Mouse (Mus musculus) liver (tissue): ENCODE results near the gene Pip5k1a.
"Not testable (repeated sequence)": the region's sequence is repeated elsewhere in the genome, so short reads cannot be mapped to it uniquely, and the experiment has no call there.

Source experiments
- DNase-seq: peaks from one replicate; pipeline ENCODE4 v3.0.0-alpha.2; 2020; ENCODE audit warnings: mixed read lengths

The Pip5k1a gene

DNA sequence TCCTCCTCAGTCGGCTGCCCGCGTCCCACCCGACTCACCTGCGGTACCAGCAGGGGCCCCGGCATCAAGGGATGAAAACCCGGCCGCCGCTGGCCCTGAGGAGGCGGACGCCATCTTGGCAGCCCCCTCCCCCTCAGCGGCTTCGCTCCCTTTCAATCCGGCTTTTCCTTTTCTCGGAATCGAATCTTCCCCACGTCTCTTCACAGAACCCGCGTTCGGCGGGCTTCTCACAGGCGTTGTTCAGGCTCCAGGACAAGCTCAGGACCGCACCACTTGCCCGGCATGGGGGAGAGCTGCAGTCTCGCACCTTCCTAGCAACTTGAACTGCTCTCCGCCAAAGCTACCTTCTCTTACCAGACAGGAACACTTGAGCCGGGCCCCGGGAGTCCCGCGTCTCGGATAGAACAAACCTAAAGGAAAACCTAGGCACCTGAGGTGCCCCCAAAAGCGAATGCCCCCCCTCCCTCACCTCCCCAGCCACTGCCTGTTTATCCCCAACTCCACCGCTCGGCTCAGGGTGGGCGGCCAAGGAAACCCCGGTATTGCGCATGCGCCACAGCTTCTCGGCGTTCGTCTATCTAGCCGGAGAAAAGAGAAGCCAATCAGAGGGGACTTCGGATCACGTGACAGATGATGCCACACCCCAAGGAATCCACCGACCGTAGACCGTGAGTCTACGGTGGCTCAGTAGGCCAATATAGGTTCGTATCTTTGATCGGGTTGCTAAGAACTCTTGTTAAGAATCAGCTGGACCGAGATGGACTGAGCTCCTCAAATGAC lies at the start of gene Pip5k1a:
Gene Pip5k1a (minus strand): TSS at position 593 of the 780 bp plus-strand sequence.
- peak; percentile 98 for DNase-seq

- DNase-seq: peak; percentile 68
These were observed 47.1 kb upstream of the Pip5k1a start for GRCm38 (mm10) chr3:95153874-95154273.

- no peak for DNase-seq
These were observed 41.2 kb upstream of the Pip5k1a start for GRCm38 (mm10) chr3:95147924-95148323.

- DNase-seq: peak; percentile 85
These were observed 35.9 kb upstream of the Pip5k1a start for GRCm38 (mm10) chr3:95142617-95143011.

- DNase-seq: peak; percentile 66
These were observed 35.4 kb upstream of the Pip5k1a start, which contains the start of gene Tnfaip8l2 for GRCm38 (mm10) chr3:95141952-95142616. Gene Tnfaip8l2 (minus strand): TSS chr3:95142360.

DNA sequence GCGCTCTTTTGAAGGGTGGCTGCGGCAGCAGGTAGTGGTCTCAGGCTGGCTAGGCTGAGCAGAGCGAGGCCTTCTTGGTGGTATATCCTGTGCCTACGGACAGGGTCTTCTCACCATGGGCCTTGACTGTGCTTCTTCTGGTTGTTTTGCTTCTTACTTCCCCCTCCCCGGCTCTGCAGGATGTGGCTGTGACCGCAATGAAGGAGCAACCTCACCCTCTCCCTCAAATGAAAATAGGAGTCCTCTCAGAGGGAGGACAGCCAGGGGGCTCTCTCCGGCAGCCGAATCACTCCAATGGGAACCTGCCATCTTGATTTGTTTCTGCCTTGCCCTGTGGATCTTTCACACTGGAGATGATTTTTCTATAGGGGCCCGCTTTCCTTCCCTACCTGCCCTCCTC lies 34.7 kb upstream of the Pip5k1a start:
- peak; percentile 35 for DNase-seq

DNA sequence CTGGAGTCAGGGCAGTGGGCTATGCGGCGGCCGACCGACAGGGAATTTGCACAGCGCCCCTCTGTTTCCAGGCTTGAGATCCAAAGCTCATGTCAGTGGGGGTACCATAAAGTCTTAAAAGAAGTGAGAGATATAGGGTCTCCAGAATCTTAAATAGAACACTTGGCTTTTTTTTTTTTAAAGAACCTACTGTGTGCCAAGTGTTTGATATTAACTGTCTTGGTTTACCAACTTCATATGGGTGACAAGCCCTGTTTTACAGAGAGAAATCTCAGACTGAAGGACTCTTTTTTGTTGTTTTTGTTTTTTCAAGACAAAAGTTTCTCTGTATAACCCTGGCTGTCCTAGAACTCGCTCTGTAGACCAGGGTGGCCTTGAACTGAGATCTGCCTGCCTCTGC lies 34.1 kb upstream of the Pip5k1a start:
- no peak for DNase-seq

DNA sequence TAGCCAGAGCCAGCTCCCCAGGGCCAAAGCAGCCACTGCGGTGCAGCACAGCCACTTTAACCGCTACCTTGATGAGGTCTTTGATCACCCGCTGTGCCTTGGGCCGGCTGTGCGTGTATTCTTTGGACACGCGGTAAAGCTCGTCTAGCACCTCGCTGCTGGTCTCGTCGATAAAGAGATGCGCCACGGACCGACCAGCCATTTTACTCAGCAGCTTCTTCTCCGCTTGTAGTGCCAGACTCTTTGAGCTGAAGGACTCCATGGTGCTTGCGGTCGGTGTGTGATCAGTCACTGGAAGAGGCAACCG lies 33.5 kb upstream of the Pip5k1a start:
- no peak for DNase-seq

GRCm38 (mm10) chr3:95139586-95140288 lies 33.0 kb upstream of the Pip5k1a start:
- DNase-seq: no peak

GRCm38 (mm10) chr3:95136336-95136735 lies 29.6 kb upstream of the Pip5k1a start:
- no peak for DNase-seq

DNA sequence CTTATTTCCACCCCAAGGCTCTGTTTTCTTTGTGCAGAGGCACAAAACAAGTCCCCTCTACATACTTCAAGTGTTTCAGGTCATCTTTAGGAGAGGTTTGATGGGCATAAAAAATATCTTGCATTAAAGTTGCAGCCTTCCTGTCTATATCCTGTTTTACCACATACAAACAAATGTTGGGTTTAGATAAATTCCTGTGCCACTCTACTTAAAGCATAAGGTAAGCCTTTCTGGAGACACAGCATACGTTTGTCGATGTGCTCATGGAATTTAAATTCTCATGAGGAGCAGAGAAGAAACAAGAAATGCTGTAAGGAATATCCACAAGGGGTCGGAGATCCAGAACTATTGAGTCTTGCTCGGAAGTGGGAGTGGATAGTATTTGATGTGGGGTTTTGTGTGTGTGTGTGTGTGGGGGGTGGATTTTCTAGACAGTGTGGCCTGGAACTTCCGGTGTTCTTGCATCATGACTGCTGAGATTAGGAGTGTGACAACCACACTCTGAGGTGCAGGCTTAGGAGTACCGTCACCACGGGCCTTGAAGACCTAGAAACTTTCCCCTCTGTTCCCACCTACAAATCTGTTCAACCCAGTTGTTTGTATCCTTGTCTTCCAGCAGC lies 28.8 kb upstream of the Pip5k1a start:
- DNase-seq: no peak

DNA sequence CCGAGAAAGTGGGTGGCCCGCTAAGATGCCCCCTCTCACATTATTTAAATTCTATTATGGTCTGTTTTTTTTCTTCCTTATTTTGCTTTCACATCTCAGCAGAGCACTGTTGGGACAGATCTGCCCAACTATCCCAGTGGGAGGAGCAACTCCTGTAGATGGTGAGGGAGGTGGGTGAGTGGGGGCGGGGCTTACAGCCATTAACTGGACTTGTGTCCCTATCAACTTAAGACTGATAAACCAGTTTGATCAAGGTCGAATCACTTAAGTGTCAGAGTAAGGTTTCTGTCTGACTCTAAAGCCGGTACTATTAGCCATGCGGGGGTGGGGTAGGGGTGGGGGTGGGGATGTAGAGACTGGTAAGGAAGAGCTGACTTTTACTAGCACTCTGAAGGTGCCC lies 28.3 kb upstream of the Pip5k1a start:
- peak; percentile 84 for DNase-seq

GRCm38 (mm10) chr3:95134133-95134532 lies 27.4 kb upstream of the Pip5k1a start:
- not testable (repeated sequence) for DNase-seq

DNA sequence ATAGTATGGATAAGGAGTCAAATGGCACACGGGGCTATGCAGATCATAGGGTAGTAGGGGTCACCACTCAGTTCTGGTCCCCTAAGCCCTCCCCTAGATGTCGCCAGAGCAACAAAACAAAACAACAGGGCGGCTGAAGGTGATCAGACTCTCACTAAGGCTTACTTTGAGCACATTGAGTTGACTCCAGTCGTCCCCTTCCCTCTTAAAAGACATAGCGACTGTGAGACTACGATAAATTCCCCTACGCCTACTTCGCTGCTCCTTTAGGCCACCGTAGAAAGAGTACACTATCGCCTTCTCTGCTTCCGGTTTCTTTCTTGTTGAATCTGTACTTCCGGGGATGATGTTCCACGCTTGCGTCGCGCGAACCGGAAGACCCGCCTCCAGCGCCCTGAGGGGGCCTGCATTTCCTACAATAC lies 27.0 kb upstream of the Pip5k1a start, which contains the start of the genes Scnm1 and Lysmd1:
Gene Scnm1 (minus strand): TSS at position 332 of the 422 bp plus-strand sequence.
Gene Lysmd1 (plus strand): TSS at position 409 of the 422 bp plus-strand sequence.
- DNase-seq: peak; percentile 90

- DNase-seq: no peak
These were observed 26.4 kb upstream of the Pip5k1a start for GRCm38 (mm10) chr3:95133176-95133575.

DNA sequence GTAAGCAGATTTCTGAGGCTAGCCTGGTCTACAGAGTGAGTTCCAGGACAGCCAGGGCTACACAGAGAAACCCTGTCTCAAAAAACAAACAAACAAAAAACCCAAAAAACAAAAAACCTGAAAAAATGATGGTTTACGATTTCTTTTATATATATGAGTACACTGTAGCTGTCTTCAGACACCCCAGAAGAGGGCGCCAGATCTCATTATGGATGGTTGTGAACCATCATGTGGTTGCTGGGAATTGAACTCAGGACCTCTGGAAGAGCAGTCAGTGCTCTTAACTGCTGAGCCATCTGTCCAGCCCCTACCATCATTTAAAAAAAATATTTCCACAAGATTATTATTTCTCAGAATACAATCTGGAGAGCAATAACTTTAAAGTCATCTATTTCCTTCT lies 25.7 kb upstream of the Pip5k1a start:
- not testable (repeated sequence) for DNase-seq

DNA sequence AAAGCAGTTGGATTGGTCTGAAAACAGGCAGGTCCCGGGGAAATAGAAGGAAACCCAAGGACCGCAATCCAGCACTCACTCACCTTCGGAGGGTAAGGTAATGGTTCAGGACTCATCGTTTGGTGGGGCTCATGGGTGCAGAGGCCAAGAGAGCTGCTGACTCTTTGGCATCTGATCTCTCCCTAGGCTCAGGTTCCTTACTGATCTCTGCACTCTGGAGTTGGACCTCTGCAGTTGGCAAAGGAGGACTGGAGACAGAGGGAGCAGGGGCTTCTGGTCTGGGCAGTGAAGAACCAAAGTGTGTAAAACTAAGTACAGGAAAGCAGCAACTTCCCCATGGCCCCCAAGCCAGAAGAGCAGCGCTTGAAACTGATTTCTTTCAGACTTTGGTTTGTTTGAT lies 23.4 kb upstream of the Pip5k1a start:
- no peak for DNase-seq

- no peak for DNase-seq
These were observed 22.5 kb upstream of the Pip5k1a start for GRCm38 (mm10) chr3:95129226-95129651.

GRCm38 (mm10) chr3:95124972-95125371 lies 18.2 kb upstream of the Pip5k1a start:
- DNase-seq: no peak

DNA sequence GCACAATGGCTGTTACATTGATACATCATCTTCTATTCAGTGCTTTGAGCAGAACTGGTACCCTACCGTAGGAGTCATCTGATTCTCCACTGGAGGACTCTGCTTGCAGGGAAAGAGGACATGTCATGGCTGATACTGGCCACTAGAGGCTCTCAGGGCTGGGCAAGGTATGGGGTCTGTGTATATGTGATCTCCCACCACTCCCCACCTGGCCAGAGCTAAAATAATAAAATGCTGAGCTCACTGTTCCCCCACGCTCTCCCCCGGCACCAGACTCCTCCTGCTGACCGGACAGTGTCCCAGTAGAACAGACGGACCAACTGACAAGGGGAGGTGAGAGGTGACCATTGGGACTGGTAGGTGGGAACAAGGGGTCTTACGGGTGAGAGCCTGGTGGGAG lies 17.5 kb upstream of the Pip5k1a start, which contains the start of gene Tmod4:
Gene Tmod4 (plus strand): TSS at position 231 of the 400 bp plus-strand sequence.
- no peak for DNase-seq

DNA sequence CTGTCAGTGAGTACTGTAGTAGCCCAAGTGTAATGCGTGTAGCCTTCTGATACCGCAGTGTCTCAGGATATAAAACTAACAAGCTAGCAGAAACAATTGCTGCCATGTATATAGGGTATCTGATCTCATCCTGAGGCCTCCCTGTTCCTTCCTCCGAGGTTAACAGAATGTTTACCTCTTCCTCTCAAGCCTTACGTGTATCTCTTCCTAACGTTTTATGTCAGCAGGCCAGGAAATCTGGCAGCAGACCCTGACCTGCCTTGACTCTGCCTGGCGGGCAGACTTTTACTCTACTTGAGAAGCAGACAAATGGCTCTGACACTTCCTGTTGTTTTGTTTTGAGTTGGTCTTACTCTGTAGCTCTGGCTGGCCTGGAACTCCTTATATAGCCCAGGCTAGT lies 14.8 kb upstream of the Pip5k1a start:
- DNase-seq: no peak

DNA sequence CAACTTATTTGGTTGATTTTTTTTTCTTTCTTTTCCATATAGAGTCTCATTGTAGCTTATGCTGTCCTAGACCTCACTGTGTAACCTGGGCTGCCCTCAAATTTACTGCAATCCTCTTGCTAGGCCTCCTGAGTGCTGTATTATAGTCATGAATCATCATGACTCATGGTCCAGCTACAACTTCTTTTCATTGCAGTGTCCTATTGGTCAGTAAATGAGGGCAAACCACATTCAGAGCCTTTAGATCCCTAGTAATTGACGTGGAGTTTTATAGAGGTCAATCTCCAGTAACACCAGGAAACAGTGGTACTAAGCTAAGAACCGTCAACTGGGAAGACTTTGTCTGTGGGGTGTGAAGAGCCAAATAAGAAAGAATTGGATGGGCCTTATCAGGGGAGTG lies 11.0 kb upstream of the Pip5k1a start:
- no peak for DNase-seq

DNA sequence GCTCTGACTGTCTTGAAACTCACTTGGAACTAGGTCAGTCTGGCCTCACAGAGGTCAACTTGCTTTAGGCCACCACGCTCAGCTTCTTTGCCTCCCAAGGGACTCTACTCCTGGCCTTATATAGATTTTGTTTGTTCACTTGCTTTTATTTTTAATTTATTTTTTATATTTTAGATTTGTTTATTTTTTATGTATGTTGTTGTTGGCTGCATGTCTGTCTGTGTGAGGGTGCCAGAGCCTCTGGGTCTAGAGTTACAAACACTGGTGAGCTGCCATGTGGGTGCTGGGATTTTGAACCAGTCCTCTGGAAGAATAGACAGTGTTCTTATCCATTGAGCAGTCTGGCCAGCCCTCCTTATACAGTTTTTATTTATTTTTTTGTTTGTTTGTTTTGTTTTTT lies 6.0 kb upstream of the Pip5k1a start:
- no peak for DNase-seq
